Mouse (Mus musculus) testis, adult 2 months (tissue): ENCODE measurements around the gene Pitpnc1.

Source experiments
- CTCF ChIP-seq: fragments of 200-500 bp; IDR thresholded peaks from 2 replicates; pipeline ENCODE4 v1.5.1; 2012; ENCODE audit warnings: low read depth, mild to moderate bottlenecking, inconsistent platforms, low read length, moderate library complexity; ENCODE audit not compliant: control insufficient read depth, insufficient read depth, insufficient replicate concordance
- POLR2A ChIP-seq: fragments of 200-500 bp; IDR thresholded peaks from 2 replicates; pipeline ENCODE4 v1.6.1; 2012; ENCODE audit warnings: low read depth, mild to moderate bottlenecking, inconsistent platforms, low read length, moderate library complexity; ENCODE audit not compliant: control insufficient read depth

- TF ChIP-seq POLR2A (no peak), CTCF (no peak)
These were observed 244.5 kb downstream of the Pitpnc1 start for GRCm38 (mm10) chr11:107226013-107226412.
